Mouse (Mus musculus) lung, postnatal 0 days (tissue): ENCODE data around the gene Timd2.

Experiments
- CTCF ChIP-seq: IDR thresholded peaks from 2 replicates; pipeline ENCODE4 v1.5.1; 2016; ENCODE audit warnings: antibody characterized with exemption, mild to moderate bottlenecking
- EP300 ChIP-seq: IDR thresholded peaks from 2 replicates; pipeline ENCODE4 v1.6.1; 2016; ENCODE audit warnings: antibody characterized with exemption, mild to moderate bottlenecking, control low read depth

DNA sequence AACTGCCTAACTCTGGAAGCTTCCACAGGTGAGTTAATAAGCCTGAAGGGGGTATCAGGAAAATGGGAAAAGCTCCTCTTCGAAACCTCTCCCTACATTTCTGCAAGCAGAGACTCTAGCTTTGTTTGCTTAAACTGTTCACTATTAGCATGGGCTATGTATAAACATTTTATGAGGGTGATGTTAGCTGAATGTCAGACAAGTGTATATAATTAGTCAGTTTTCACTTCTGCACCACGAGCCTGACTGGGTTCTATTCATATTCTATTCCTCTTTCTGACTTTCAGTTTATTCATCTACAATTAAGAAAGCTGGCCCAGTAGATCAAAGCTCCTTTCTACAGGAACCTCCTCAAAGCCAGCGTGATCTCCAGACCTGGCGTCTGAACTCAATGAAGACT, 32.6 kb upstream of the Timd2 start:
- TF ChIP-seq CTCF (no peak), EP300 (no peak)
